Mouse (Mus musculus): ENCODE measurements around the gene Rpl36a-ps1. TPM values are rescaled to one million over a fixed set of nuclear protein-coding genes. Genes with fewer than 3 reads are reported as not detected.
"Not testable (repeated sequence)": the region's sequence is repeated elsewhere in the genome, so short reads cannot be mapped to it uniquely, and the experiment has no call there.

Gene Rpl36a-ps1
- total RNA-seq (2014; rRNA removed) (0.60 and 1.1 TPM in 2 replicates), polyA plus RNA-seq (2012; rRNA removed) (not detected in 2 replicates)

DNA sequence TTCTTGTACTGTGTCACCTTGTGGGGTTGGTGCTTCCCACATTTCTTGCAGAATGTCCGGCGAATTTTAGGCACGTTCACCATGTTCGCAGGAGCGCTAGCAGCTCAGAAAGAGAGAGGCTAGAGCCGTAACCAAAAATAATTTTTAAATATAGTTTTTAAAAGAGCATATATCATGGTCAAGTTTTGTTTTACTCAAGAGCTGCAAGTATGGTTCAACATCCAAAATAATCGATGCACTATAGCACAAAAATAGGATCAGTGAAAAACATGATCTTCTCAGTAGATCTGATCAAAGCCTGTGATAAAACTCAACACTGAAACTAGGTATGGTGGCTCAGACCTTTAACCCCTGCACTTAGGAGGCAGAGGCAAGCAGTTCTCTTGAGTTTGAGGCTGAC, at the start of gene Rpl36a-ps1:
TSS of gene Rpl36a-ps1 (minus strand) at position 101 of the 400 bp plus-strand sequence.
- Histone ChIP-seq H3K36me3 (ENCODE audit: control insufficient read depth, insufficient read depth, low read length) (no peaks in the 10 kb centered on the region), H3K27ac (replicated peaks; ENCODE audit: insufficient read depth, low read depth, low read length) (no peak within 1 kb of the TSS), H3K4me1 (ENCODE audit: control insufficient read depth, insufficient read depth, low read length) (no peaks in the 10 kb centered on the region), H3K9ac (ENCODE audit: low read depth, low read length) (no peak within 1 kb of the TSS), H3K4me3 (ENCODE audit: insufficient read depth, low read depth, low read length) (no peak within 1 kb of the TSS), H3K79me2 (ENCODE audit: control insufficient read depth, insufficient read depth, low read length) (no peaks in the 10 kb centered on the region), H3K27me3 (ENCODE audit: control insufficient read depth, insufficient read depth, low read length) (no peaks in the 10 kb centered on the region)
- WGBS: 93% methylated on average over 7 of the region's 7 CpGs
- DNase-seq (ENCODE audit: extremely low read depth, low read depth, low spot score): no peak
- TF ChIP-seq CTCF (IDR thresholded peaks at IDR 0.05; ENCODE audit: low read depth, low read length): no peak
- TF ChIP-seq POLR2A (IDR thresholded peaks at IDR 0.05; ENCODE audit: extremely low read depth, insufficient read depth, low read length): no peak

GRCm38 (mm10) chr14:99043499-99043898, 49.4 kb upstream of the Rpl36a-ps1 start:
- TF ChIP-seq POLR2A (IDR thresholded peaks at IDR 0.05; ENCODE audit: extremely low read depth, insufficient read depth, low read length) (no peak), CTCF (IDR thresholded peaks at IDR 0.05; ENCODE audit: low read depth, low read length) (no peak)
- Histone ChIP-seq H3K27me3 (ENCODE audit: control insufficient read depth, insufficient read depth, low read length) (no peaks in the 10 kb centered on the region), H3K4me3 (ENCODE audit: insufficient read depth, low read depth, low read length) (no peak overlapping the region), H3K4me1 (ENCODE audit: control insufficient read depth, insufficient read depth, low read length) (no peaks in the 10 kb centered on the region; the same call in 1 of the 2 replicates), H3K79me2 (ENCODE audit: control insufficient read depth, insufficient read depth, low read length) (peaks cover 12% of the 10 kb centered on the region), H3K27ac (replicated peaks; ENCODE audit: insufficient read depth, low read depth, low read length) (no peak overlapping the region), H3K36me3 (ENCODE audit: control insufficient read depth, insufficient read depth, low read length) (no peaks in the 10 kb centered on the region; the same call in 1 of the 2 replicates), H3K9ac (ENCODE audit: low read depth, low read length) (no peak overlapping the region)
- 92% methylated on average over 1 of the region's 1 CpGs for WGBS
- DNase-seq (ENCODE audit: extremely low read depth, low read depth, low spot score): no peak

- H3K27ac ChIP-seq (replicated peaks; ENCODE audit: insufficient read depth, low read depth, low read length): no peak overlapping the region
- 63% methylated on average over 4 of the region's 4 CpGs for WGBS
- no peak for DNase-seq (ENCODE audit: extremely low read depth, low read depth, low spot score)
- no peaks in the 10 kb centered on the region for H3K4me1 ChIP-seq (ENCODE audit: control insufficient read depth, insufficient read depth, low read length)
- no peak overlapping the region for H3K9ac ChIP-seq (ENCODE audit: low read depth, low read length)
- H3K36me3 ChIP-seq (ENCODE audit: control insufficient read depth, insufficient read depth, low read length): no peaks in the 10 kb centered on the region; the same call in 1 of the 2 replicates
- TF ChIP-seq POLR2A (IDR thresholded peaks at IDR 0.05; ENCODE audit: extremely low read depth, insufficient read depth, low read length): no peak
- no peak for TF ChIP-seq CTCF (IDR thresholded peaks at IDR 0.05; ENCODE audit: low read depth, low read length)
- no peaks in the 10 kb centered on the region for H3K27me3 ChIP-seq (ENCODE audit: control insufficient read depth, insufficient read depth, low read length)
- H3K4me3 ChIP-seq (ENCODE audit: insufficient read depth, low read depth, low read length): no peak overlapping the region
- H3K79me2 ChIP-seq (ENCODE audit: control insufficient read depth, insufficient read depth, low read length): peaks cover 12% of the 10 kb centered on the region
These were observed 47.3 kb upstream of the Rpl36a-ps1 start for GRCm38 (mm10) chr14:99041416-99041815.

DNA sequence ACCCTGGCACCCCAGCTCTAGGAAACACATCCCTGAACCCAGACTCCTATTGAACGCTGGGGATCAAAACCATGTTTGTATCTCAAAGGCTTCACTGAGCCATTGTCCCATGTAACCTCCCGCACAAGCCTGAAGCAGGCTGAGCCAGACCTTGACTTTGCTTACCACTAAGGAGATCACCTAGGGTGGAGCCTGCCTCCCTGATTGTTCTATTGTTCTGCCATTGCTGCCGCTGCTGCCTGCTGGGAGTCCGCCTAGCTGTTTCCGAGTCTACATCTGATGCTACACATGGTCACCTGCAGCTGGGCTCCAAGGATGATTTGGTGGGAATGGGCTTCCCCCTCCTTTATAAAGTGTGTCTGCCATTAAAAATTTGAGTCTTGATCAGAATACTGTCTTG, 45.2 kb upstream of the Rpl36a-ps1 start:
- H3K27me3 ChIP-seq (ENCODE audit: control insufficient read depth, insufficient read depth, low read length); H3K79me2 ChIP-seq (ENCODE audit: control insufficient read depth, insufficient read depth, low read length); H3K36me3 ChIP-seq (ENCODE audit: control insufficient read depth, insufficient read depth, low read length); H3K4me1 ChIP-seq (ENCODE audit: control insufficient read depth, insufficient read depth, low read length); H3K9ac ChIP-seq (ENCODE audit: low read depth, low read length); H3K4me3 ChIP-seq (ENCODE audit: insufficient read depth, low read depth, low read length); H3K27ac ChIP-seq (replicated peaks; ENCODE audit: insufficient read depth, low read depth, low read length); DNase-seq (ENCODE audit: extremely low read depth, low read depth, low spot score): not testable (repeated sequence)
- WGBS: 91% methylated on average over 5 of the region's 5 CpGs

DNA sequence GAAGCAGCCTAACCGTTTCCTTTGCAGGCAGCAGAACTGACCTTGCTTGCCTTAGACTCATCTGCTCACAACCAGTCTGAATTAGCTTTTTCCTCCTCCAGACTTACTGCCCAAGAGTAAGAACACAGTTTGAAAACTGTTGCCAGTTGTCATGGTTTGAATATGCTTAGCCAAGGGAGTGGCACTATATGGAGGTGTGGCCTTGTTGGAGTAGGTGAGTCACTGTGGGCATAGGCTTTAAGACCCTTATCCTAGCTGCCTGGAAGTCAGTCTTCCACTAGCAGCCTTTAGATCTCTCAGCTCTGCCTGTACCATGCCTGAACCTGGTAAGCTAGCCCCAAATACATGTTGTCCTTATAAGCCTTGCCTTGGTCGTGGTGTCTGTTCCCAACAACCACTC, 43.6 kb upstream of the Rpl36a-ps1 start:
- Histone ChIP-seq H3K4me3 (ENCODE audit: insufficient read depth, low read depth, low read length) (no peak overlapping the region), H3K27me3 (ENCODE audit: control insufficient read depth, insufficient read depth, low read length) (no peaks in the 10 kb centered on the region), H3K79me2 (ENCODE audit: control insufficient read depth, insufficient read depth, low read length) (no peaks in the 10 kb centered on the region; the same call in 1 of the 2 replicates), H3K27ac (replicated peaks; ENCODE audit: insufficient read depth, low read depth, low read length) (no peak overlapping the region), H3K9ac (ENCODE audit: low read depth, low read length) (no peak overlapping the region), H3K4me1 (ENCODE audit: control insufficient read depth, insufficient read depth, low read length) (no peaks in the 10 kb centered on the region), H3K36me3 (ENCODE audit: control insufficient read depth, insufficient read depth, low read length) (peaks cover 4% of the 10 kb centered on the region; the same call in 1 of the 2 replicates)
- TF ChIP-seq POLR2A (IDR thresholded peaks at IDR 0.05; ENCODE audit: extremely low read depth, insufficient read depth, low read length): no peak
- no peak for TF ChIP-seq CTCF (IDR thresholded peaks at IDR 0.05; ENCODE audit: low read depth, low read length)
- DNase-seq (ENCODE audit: extremely low read depth, low read depth, low spot score): no peak
- 92% methylated on average over 2 of the region's 2 CpGs for WGBS

- no peaks in the 10 kb centered on the region for H3K27me3 ChIP-seq (ENCODE audit: control insufficient read depth, insufficient read depth, low read length)
- peaks cover 4% of the 10 kb centered on the region; the same call in 1 of the 2 replicates for H3K36me3 ChIP-seq (ENCODE audit: control insufficient read depth, insufficient read depth, low read length)
- no peaks in the 10 kb centered on the region; the same call in 1 of the 2 replicates for H3K79me2 ChIP-seq (ENCODE audit: control insufficient read depth, insufficient read depth, low read length)
- no peak overlapping the region for H3K4me3 ChIP-seq (ENCODE audit: insufficient read depth, low read depth, low read length)
- no peak overlapping the region for H3K9ac ChIP-seq (ENCODE audit: low read depth, low read length)
- no peak for DNase-seq (ENCODE audit: extremely low read depth, low read depth, low spot score)
- H3K4me1 ChIP-seq (ENCODE audit: control insufficient read depth, insufficient read depth, low read length): no peaks in the 10 kb centered on the region
- WGBS: 88% methylated on average over 4 of the region's 4 CpGs
- H3K27ac ChIP-seq (replicated peaks; ENCODE audit: insufficient read depth, low read depth, low read length): no peak overlapping the region
- TF ChIP-seq POLR2A (IDR thresholded peaks at IDR 0.05; ENCODE audit: extremely low read depth, insufficient read depth, low read length) (no peak), CTCF (IDR thresholded peaks at IDR 0.05; ENCODE audit: low read depth, low read length) (no peak)
These were observed 41.9 kb upstream of the Rpl36a-ps1 start for GRCm38 (mm10) chr14:99036039-99036438.

- H3K4me3 ChIP-seq (ENCODE audit: insufficient read depth, low read depth, low read length); H3K27me3 ChIP-seq (ENCODE audit: control insufficient read depth, insufficient read depth, low read length); DNase-seq (ENCODE audit: extremely low read depth, low read depth, low spot score); H3K36me3 ChIP-seq (ENCODE audit: control insufficient read depth, insufficient read depth, low read length); H3K4me1 ChIP-seq (ENCODE audit: control insufficient read depth, insufficient read depth, low read length); H3K27ac ChIP-seq (replicated peaks; ENCODE audit: insufficient read depth, low read depth, low read length); H3K9ac ChIP-seq (ENCODE audit: low read depth, low read length); H3K79me2 ChIP-seq (ENCODE audit: control insufficient read depth, insufficient read depth, low read length): not testable (repeated sequence)
- WGBS: 96% methylated on average over 8 of the region's 8 CpGs
These were observed 40.7 kb upstream of the Rpl36a-ps1 start for GRCm38 (mm10) chr14:99034851-99035250.
